Mouse (Mus musculus): ENCODE data around the gene Kcnh1. TPM values are rescaled to one million over a fixed set of nuclear protein-coding genes. Genes with fewer than 3 reads are reported as not detected.
A peak's percentile ranks its signal among the peaks of the same experiment; 100 is the strongest.

Kcnh1 gene
- polyA plus RNA-seq, 1 experiment from 2014 or later, result 0.56 TPM

DNA sequence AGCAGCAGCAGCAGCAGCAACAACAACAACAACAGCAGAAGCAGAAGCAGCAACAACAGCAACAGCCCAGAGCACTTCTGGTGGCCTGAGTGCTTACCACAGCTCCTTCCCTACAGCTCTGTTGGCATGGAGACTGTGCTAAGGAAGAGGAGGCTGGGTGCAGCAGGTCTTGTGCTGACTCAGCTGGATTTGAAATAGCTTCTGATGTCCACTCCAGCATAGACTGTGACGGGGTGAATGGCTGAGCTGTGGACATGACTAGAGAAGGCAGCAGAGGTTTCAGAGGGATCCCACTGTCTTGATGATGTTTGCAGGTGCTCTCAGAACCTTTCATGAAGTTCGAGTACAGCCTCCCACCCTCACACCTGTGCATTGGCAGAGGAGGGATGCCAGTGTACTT lies 113.0 kb downstream of the Kcnh1 start:
- Histone ChIP-seq H3K36me3 (ENCODE audit: control insufficient read depth, insufficient read depth, low read length) (no peaks in the 10 kb centered on the region), H3K4me3 (ENCODE audit: low read depth, low read length) (no peak overlapping the region), H3K9me3 (ENCODE audit: control insufficient read depth, low read length) (no peaks in the 10 kb centered on the region), H3K9ac (ENCODE audit: low read length) (no peak overlapping the region), H3K4me2 (no peak overlapping the region), H3K4me1 (ENCODE audit: control insufficient read depth, insufficient read depth, low read length) (no peaks in the 10 kb centered on the region), H3K27me3 (ENCODE audit: control insufficient read depth, insufficient read depth, low read length) (no peaks in the 10 kb centered on the region), H3K27ac (ENCODE audit: low read depth, low read length) (no peak overlapping the region)
- no peak for ATAC-seq (ENCODE audit: low FRiP score)
- WGBS, result 66% methylated on average over 2 of the region's 2 CpGs
- no peak for DNase-seq (ENCODE audit: low spot score, missing footprints)

DNA sequence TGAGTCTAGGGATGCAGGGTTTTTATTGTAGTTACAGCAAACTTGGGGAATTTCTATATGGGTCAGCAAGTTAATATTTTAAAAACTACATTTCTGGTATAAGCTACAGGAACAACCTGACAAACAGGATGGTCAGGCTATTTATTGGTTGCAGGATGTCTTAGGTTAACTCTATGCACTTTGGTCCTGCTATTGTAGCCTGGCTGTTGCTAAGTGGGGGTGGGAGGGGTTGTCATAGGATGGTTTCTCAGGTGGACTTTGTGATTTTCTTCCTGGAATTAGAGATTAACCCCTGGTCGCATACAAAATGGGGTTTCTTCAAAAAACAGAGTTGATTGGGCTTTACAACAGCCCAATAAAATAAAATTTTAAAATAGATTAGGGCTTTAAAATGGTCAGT lies 114.6 kb downstream of the Kcnh1 start:
- Histone ChIP-seq H3K4me2 (no peak overlapping the region), H3K36me3 (ENCODE audit: control insufficient read depth, insufficient read depth, low read length) (no peaks in the 10 kb centered on the region), H3K4me3 (ENCODE audit: low read depth, low read length) (no peak overlapping the region), H3K27ac (ENCODE audit: low read depth, low read length) (no peak overlapping the region), H3K9me3 (ENCODE audit: control insufficient read depth, low read length) (no peaks in the 10 kb centered on the region), H3K9ac (ENCODE audit: low read length) (no peak overlapping the region), H3K27me3 (ENCODE audit: control insufficient read depth, insufficient read depth, low read length) (no peaks in the 10 kb centered on the region), H3K4me1 (ENCODE audit: control insufficient read depth, insufficient read depth, low read length) (no peaks in the 10 kb centered on the region)
- 76% methylated on average over 1 of the region's 1 CpGs for WGBS
- no peak for ATAC-seq (ENCODE audit: low FRiP score)
- peak; percentile 12 for DNase-seq (ENCODE audit: low spot score, missing footprints)

DNA sequence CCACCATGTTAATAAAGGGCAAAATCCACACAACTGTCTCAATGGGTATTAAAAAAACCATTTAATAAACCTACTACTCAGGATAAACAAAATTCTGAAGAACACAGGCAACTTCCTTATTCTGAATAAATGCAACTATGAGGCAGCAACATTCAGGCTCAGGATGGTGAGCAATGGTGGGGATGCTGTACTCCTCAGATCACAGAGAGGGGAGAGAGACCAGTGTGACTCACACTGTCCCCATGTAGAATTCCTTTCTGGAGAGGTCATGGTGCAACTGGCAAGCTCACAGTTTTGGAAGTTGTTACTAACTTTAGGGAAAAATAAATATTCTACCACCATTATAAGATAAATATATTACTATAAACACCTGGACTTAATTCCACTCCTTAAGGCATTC lies 116.5 kb downstream of the Kcnh1 start:
- no peaks in the 10 kb centered on the region for H3K27me3 ChIP-seq (ENCODE audit: control insufficient read depth, insufficient read depth, low read length)
- H3K4me2 ChIP-seq, result no peak overlapping the region
- ATAC-seq (ENCODE audit: low FRiP score) (no peak), DNase-seq (ENCODE audit: low spot score, missing footprints) (peak; percentile 31)
- H3K9ac ChIP-seq (ENCODE audit: low read length), result no peak overlapping the region
- no peaks in the 10 kb centered on the region for H3K4me1 ChIP-seq (ENCODE audit: control insufficient read depth, insufficient read depth, low read length)
- no peak overlapping the region for H3K27ac ChIP-seq (ENCODE audit: low read depth, low read length)
- no peak overlapping the region for H3K4me3 ChIP-seq (ENCODE audit: low read depth, low read length)
- H3K9me3 ChIP-seq (ENCODE audit: control insufficient read depth, low read length), result no peaks in the 10 kb centered on the region
- H3K36me3 ChIP-seq (ENCODE audit: control insufficient read depth, insufficient read depth, low read length), result no peaks in the 10 kb centered on the region

DNA sequence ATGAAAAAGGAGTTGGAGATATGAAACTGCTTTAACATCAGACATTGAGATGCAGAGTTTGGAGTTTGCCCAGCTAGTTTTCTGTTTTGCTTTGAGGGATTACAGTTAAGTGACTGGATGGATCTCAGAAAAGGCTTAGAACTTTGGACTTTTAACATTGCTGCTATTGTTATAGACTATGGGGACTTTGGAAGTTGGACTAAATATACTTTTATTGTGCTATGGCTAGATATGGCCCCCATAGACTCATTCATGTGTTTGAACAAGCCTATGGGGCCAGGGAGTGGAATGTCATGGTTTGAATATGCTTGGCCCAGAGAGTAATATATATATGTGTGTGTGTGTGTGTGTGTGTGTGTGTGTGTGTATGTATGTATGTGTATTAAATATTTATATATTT lies 120.7 kb downstream of the Kcnh1 start:
- no peaks in the 10 kb centered on the region for H3K9me3 ChIP-seq (ENCODE audit: control insufficient read depth, low read length)
- H3K4me2 ChIP-seq, result no peak overlapping the region
- DNase-seq (ENCODE audit: low spot score, missing footprints), result peak; percentile 4
- H3K27ac ChIP-seq (ENCODE audit: low read depth, low read length), result no peak overlapping the region
- no peaks in the 10 kb centered on the region for H3K36me3 ChIP-seq (ENCODE audit: control insufficient read depth, insufficient read depth, low read length)
- H3K27me3 ChIP-seq (ENCODE audit: control insufficient read depth, insufficient read depth, low read length), result no peaks in the 10 kb centered on the region
- H3K4me3 ChIP-seq (ENCODE audit: low read depth, low read length), result no peak overlapping the region
- ATAC-seq (ENCODE audit: low FRiP score), result no peak
- peaks cover 7% of the 10 kb centered on the region for H3K4me1 ChIP-seq (ENCODE audit: control insufficient read depth, insufficient read depth, low read length)
- no peak overlapping the region for H3K9ac ChIP-seq (ENCODE audit: low read length)

DNA sequence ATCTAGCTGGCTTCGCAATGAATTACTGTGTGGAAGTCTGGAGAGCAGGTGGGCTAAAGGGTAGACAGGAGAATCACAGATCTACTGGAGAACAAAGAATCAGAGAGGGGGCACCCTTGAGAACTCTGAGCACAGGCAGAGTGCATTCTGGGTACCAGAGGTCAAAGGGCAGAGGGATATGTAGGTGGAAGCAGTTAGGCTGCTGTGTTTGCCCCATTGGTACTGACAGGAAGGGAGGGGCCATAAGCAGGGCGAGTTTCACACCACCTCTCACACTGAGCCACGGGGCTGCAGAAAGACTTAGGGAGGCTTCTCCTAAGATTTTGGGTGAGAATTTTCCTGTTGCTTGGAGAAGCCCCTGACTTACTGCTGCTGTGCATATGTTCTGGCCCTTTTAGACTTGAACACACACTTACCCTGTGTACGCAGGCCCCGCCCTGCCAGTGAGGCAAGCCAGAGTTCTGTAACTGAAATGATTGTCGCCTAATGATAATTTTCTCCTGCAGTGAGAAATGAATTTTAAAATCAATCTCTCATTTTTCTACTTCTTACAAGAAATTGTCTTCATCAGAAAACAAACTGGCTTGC lies 121.4 kb downstream of the Kcnh1 start:
- ATAC-seq (ENCODE audit: low FRiP score), result no peak
- H3K27ac ChIP-seq (ENCODE audit: low read depth, low read length), result no peak overlapping the region

DNA sequence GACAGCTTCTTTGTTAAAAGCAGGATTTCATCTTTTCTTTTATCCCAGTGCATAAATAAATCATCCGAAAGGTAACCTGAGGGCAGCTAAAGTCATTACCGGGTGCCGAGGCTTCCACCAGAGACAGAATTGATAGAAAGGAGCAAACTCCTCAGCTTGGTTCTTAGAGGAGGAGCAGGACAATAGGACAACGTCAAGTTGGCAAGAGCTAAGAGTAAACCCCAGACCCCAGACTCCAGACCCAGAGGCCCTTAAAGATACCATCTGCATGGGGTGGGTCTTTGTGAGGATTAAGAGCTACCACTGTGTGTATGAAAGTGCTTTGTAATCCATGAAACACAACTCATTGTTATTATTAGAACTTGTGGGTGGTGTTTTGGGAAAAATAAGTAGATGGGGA lies 121.9 kb downstream of the Kcnh1 start:
- 41% methylated on average over 4 of the region's 4 CpGs for WGBS
- ATAC-seq (ENCODE audit: low FRiP score), result 0 out of 2 replicates have a peak, but pooled peaks have one; percentile 44
- H3K9ac ChIP-seq (ENCODE audit: low read length), result no peak overlapping the region
- H3K4me2 ChIP-seq, result no peak overlapping the region
- no peak overlapping the region; the same call in 1 of the 2 replicates for H3K27ac ChIP-seq (ENCODE audit: low read depth, low read length)
- H3K9me3 ChIP-seq (ENCODE audit: control insufficient read depth, low read length), result no peaks in the 10 kb centered on the region
- H3K4me3 ChIP-seq (ENCODE audit: low read depth, low read length), result no peak overlapping the region
- no peaks in the 10 kb centered on the region for H3K36me3 ChIP-seq (ENCODE audit: control insufficient read depth, insufficient read depth, low read length)
- no peaks in the 10 kb centered on the region for H3K27me3 ChIP-seq (ENCODE audit: control insufficient read depth, insufficient read depth, low read length)
- DNase-seq (ENCODE audit: low spot score, missing footprints), result peak; percentile 78
- H3K4me1 ChIP-seq (ENCODE audit: control insufficient read depth, insufficient read depth, low read length), result peaks cover 7% of the 10 kb centered on the region

More for the DNA sequence above, 121.4 kb downstream of the Kcnh1 start:
- H3K4me3 ChIP-seq (ENCODE audit: low read depth, low read length), result no peak overlapping the region
- H3K36me3 ChIP-seq (ENCODE audit: control insufficient read depth, insufficient read depth, low read length), result no peaks in the 10 kb centered on the region
- H3K9me3 ChIP-seq (ENCODE audit: control insufficient read depth, low read length), result no peaks in the 10 kb centered on the region
- H3K4me1 ChIP-seq (ENCODE audit: control insufficient read depth, insufficient read depth, low read length), result peaks cover 7% of the 10 kb centered on the region
- no peak overlapping the region for H3K4me2 ChIP-seq
- DNase-seq (ENCODE audit: low spot score, missing footprints), result no peak
- no peak overlapping the region for H3K9ac ChIP-seq (ENCODE audit: low read length)
- H3K27me3 ChIP-seq (ENCODE audit: control insufficient read depth, insufficient read depth, low read length), result no peaks in the 10 kb centered on the region
- WGBS, result 82% methylated on average over 6 of the region's 6 CpGs

DNA sequence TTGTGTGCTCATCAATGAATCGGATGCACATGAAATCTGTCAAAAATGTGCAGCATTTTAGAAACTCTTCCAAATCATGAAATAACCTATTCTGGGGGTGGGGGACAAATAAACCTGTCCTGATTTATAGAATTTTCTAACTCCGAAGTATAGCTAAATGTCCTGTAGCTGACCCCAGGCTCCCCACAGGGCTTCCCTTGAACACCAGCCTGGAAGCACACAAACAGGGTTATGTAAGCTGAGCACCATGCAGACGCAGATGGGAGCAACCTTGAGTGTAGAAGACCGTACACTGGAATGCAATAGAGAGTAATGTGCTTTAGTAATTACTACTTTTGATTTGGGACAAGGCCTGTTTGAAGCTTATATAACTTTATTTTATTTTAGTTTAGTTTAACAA lies 122.4 kb downstream of the Kcnh1 start:
- Histone ChIP-seq H3K9me3 (ENCODE audit: control insufficient read depth, low read length) (no peaks in the 10 kb centered on the region), H3K4me3 (ENCODE audit: low read depth, low read length) (no peak overlapping the region), H3K9ac (ENCODE audit: low read length) (no peak overlapping the region), H3K36me3 (ENCODE audit: control insufficient read depth, insufficient read depth, low read length) (no peaks in the 10 kb centered on the region), H3K4me2 (no peak overlapping the region), H3K27ac (ENCODE audit: low read depth, low read length) (no peak overlapping the region), H3K27me3 (ENCODE audit: control insufficient read depth, insufficient read depth, low read length) (no peaks in the 10 kb centered on the region), H3K4me1 (ENCODE audit: control insufficient read depth, insufficient read depth, low read length) (peaks cover 7% of the 10 kb centered on the region)
- 63% methylated on average over 4 of the region's 4 CpGs for WGBS
- DNase-seq (ENCODE audit: low spot score, missing footprints), result peak; percentile 84
- no peak for ATAC-seq (ENCODE audit: low FRiP score)

DNA sequence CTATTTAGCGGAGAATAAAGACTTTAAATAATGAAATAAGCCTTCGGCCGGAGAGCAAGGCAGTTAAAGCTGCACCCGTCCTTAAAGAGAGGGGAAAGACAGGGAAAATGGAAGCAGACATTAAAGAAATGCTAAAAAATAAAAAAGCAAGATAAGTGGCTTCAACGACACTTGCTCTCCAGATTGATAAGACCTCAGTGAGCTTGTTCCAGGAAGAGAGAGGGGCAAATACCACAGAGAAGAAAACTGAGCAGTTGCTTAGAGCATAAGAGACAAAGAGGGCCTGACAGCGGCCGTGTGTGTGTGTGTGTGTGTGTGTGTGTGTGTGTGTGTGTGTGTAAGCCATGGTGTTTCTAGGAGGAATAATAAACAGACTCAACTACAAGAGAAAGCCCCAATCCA lies 123.0 kb downstream of the Kcnh1 start:
- Histone ChIP-seq H3K27ac (ENCODE audit: low read depth, low read length) (no peak overlapping the region), H3K4me1 (ENCODE audit: control insufficient read depth, insufficient read depth, low read length) (peaks cover 7% of the 10 kb centered on the region), H3K4me2 (no peak overlapping the region), H3K9ac (ENCODE audit: low read length) (no peak overlapping the region), H3K4me3 (ENCODE audit: low read depth, low read length) (no peak overlapping the region), H3K9me3 (ENCODE audit: control insufficient read depth, low read length) (no peaks in the 10 kb centered on the region), H3K27me3 (ENCODE audit: control insufficient read depth, insufficient read depth, low read length) (no peaks in the 10 kb centered on the region), H3K36me3 (ENCODE audit: control insufficient read depth, insufficient read depth, low read length) (no peaks in the 10 kb centered on the region)
- DNase-seq (ENCODE audit: low spot score, missing footprints) (peak; percentile 89), ATAC-seq (ENCODE audit: low FRiP score) (peak; percentile 59; the same call in 1 of the 2 replicates)
- 62% methylated on average over 7 of the region's 7 CpGs for WGBS

DNA sequence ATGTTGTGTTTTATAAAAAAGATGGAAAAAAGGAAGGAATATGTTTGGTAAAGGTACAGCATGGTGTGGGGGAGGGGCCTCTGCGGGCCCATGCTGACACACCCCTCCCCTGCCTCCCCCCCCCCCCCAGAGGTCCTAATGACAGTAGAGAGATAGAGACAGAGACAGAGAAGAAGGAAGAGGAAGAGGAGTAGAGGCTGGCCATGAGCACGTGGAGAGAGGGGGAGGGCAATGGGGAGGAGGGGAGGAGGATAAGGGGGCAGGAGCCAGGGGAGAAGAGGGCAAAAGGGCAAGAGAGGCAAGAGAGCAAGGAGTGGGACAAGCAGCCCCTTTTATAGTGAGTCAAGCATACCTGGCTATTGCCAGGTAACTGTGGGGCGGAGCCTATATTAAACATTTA lies 123.5 kb downstream of the Kcnh1 start:
- 70% methylated on average over 3 of the region's 3 CpGs for WGBS

More for the DNA sequence above, 123.5 kb downstream of the Kcnh1 start:
- H3K9ac ChIP-seq (ENCODE audit: low read length), result no peak overlapping the region
- H3K36me3 ChIP-seq (ENCODE audit: control insufficient read depth, insufficient read depth, low read length), result no peaks in the 10 kb centered on the region
- no peaks in the 10 kb centered on the region for H3K27me3 ChIP-seq (ENCODE audit: control insufficient read depth, insufficient read depth, low read length)
- H3K4me1 ChIP-seq (ENCODE audit: control insufficient read depth, insufficient read depth, low read length), result peaks cover 7% of the 10 kb centered on the region
- no peak overlapping the region for H3K4me2 ChIP-seq
- H3K27ac ChIP-seq (ENCODE audit: low read depth, low read length), result no peak overlapping the region
- DNase-seq (ENCODE audit: low spot score, missing footprints), result peak; percentile 60
- no peak overlapping the region for H3K4me3 ChIP-seq (ENCODE audit: low read depth, low read length)
- peak; percentile 30; the same call in 1 of the 2 replicates for ATAC-seq (ENCODE audit: low FRiP score)
- H3K9me3 ChIP-seq (ENCODE audit: control insufficient read depth, low read length), result no peaks in the 10 kb centered on the region

Data from midbrain, embryonic 11.5 days (tissue).